Mouse (Mus musculus) ES-E14 (cell line): ENCODE results near the gene Abhd17c.

Source experiments
- HCFC1 ChIP-seq: IDR thresholded peaks from 2 replicates; pipeline ENCODE4 v1.6.1; 2012; ENCODE audit warnings: low read length, inconsistent platforms, borderline replicate concordance; ENCODE audit not compliant: insufficient read depth
- MAFK ChIP-seq: IDR thresholded peaks from 2 replicates; pipeline ENCODE4 v1.6.1; 2014; ENCODE audit warnings: mild to moderate bottlenecking, low read depth, low read length, inconsistent platforms; ENCODE audit not compliant: insufficient read depth

DNA sequence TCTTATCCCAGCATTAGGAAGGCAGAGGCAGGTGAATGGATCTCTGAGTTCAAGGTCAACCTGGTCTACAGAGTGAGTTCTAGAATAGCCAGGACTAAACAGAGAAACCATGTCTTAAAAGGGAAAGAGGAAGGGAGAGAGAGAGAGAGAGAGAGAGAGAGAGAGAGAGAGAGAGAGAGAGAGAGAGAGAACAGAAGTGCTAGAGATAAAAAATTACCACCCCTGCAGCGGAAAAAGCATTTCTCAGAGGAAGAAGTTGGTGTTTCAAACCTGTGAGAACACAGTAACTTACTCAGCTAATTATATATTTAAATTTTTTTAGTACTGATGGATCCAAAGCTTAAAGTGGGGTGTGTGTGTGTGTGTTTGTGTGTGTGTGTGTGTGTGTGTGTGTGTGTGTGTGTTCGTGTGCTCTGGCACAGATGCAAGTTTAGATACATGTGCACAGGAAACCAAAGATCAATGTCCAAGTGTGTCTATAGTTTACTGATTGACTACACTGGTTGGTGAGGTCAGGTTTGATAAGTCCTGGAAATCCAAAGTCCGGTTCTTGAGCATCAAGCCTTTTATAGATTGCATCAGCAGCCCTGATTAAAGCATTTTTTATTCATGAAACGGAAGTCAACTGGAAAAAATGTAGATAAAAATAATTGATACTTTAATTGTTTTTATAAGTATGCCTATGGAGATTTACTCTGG, 15.2 kb upstream of the Abhd17c start:
- no peak for TF ChIP-seq HCFC1
- no peak for TF ChIP-seq MAFK
